Mouse (Mus musculus) cerebellum, postnatal 10 days (tissue): ENCODE results near the gene 1600014C23Rik.

ENCODE experiments used
- DNase-seq, 2 experiments: peaks; one replicate each; pipeline ENCODE4 v3.0.0; 2021; ENCODE audit warnings: mixed read lengths in 2 of 2

Gene 1600014C23Rik

GRCm38 (mm10) chr17:45733735-45734301 is at the start of gene 1600014C23Rik:
Gene 1600014C23Rik (minus strand): TSS chr17:45733844.
- DNase-seq, result peak; percentile 80 to 87

GRCm38 (mm10) chr17:45778446-45778845 is 44.8 kb upstream of the 1600014C23Rik start:
- no peak for DNase-seq

GRCm38 (mm10) chr17:45777431-45777830 is 43.8 kb upstream of the 1600014C23Rik start:
- DNase-seq, result no peak

GRCm38 (mm10) chr17:45776185-45776584 is 42.5 kb upstream of the 1600014C23Rik start:
- DNase-seq, result no peak

- DNase-seq, result no peak
Observed at GRCm38 (mm10) chr17:45775468-45775867, 41.8 kb upstream of the 1600014C23Rik start.

GRCm38 (mm10) chr17:45772566-45772965 is 38.9 kb upstream of the 1600014C23Rik start:
- no peak for DNase-seq

GRCm38 (mm10) chr17:45772096-45772495 is 38.5 kb upstream of the 1600014C23Rik start:
- peak; percentile 38 to 44 for DNase-seq

GRCm38 (mm10) chr17:45770441-45770840 is 36.8 kb upstream of the 1600014C23Rik start:
- DNase-seq, result no peak

GRCm38 (mm10) chr17:45769821-45770220 is 36.2 kb upstream of the 1600014C23Rik start:
- peak in 1 of 2 experiments; percentile 45 for DNase-seq

GRCm38 (mm10) chr17:45767536-45768146 is 34.0 kb upstream of the 1600014C23Rik start:
- DNase-seq, result no peak

GRCm38 (mm10) chr17:45766735-45767535 is 33.3 kb upstream of the 1600014C23Rik start:
- DNase-seq, result peak; percentile 73 to 80

GRCm38 (mm10) chr17:45765914-45766313 is 32.3 kb upstream of the 1600014C23Rik start:
- DNase-seq, result peak in 1 of 2 experiments; percentile 41

GRCm38 (mm10) chr17:45763188-45763587 is 29.5 kb upstream of the 1600014C23Rik start:
- DNase-seq, result no peak

- DNase-seq, result no peak
Observed at GRCm38 (mm10) chr17:45761902-45762301, 28.3 kb upstream of the 1600014C23Rik start.

GRCm38 (mm10) chr17:45760965-45761645 is 27.5 kb upstream of the 1600014C23Rik start:
- peak; percentile 68 to 79 for DNase-seq

GRCm38 (mm10) chr17:45759751-45760150 is 26.1 kb upstream of the 1600014C23Rik start:
- peak; percentile 83 to 87 for DNase-seq

- DNase-seq, result no peak
Observed at GRCm38 (mm10) chr17:45758808-45759207, 25.2 kb upstream of the 1600014C23Rik start.

GRCm38 (mm10) chr17:45757932-45758331 is 24.3 kb upstream of the 1600014C23Rik start:
- no peak for DNase-seq

GRCm38 (mm10) chr17:45756831-45757230 is 23.2 kb upstream of the 1600014C23Rik start:
- DNase-seq, result no peak

- peak in 1 of 2 experiments; percentile 67 for DNase-seq
Observed at GRCm38 (mm10) chr17:45756391-45756790, 22.7 kb upstream of the 1600014C23Rik start.

GRCm38 (mm10) chr17:45754186-45754862 is 20.7 kb upstream of the 1600014C23Rik start:
- DNase-seq, result peak; percentile 83 to 90

GRCm38 (mm10) chr17:45752678-45753077 is 19.0 kb upstream of the 1600014C23Rik start:
- DNase-seq, result no peak
